Mouse (Mus musculus): Measurements from ENCODE around the gene Gm4985. TPM values are rescaled to one million over a fixed set of nuclear protein-coding genes. Genes with fewer than 3 reads are reported as not detected.
"Not testable (repeated sequence)": the region's sequence is repeated elsewhere in the genome, so short reads cannot be mapped to it uniquely, and the experiment has no call there.

Gene Gm4985
- polyA plus RNA-seq (2014; fragmentation: Nextera tagmentation; extraction: Ambion mirVana), result not detected in 2 replicates

DNA sequence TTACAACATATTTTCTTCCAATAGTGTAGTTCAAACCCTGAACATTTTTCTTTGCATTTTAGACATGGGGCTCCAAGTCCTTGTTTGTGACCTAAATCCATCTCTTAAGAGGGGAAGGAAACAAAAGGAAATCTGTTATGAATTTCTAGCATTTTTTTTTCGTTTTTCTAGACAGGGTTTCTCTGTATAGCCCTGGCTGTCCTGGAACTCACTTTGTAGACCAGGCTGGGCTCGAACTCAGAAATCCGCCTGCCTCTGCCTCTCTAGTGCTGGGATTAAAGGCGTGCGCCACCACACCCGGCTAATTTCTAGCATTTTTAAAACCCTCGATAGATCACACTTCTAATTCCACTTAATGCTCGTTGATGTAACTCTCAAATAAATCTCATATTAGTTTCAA lies at the start of gene Gm4985:
Gene Gm4985, minus strand, starts transcription at position 101 of the 400 bp plus-strand sequence.
- H3K4me2 ChIP-seq (ENCODE audit: low read depth, low read length); H3K27me3 ChIP-seq (ENCODE audit: control insufficient read depth, insufficient read depth, low read length); H3K9me3 ChIP-seq (ENCODE audit: control insufficient read depth, low read length); H3K9ac ChIP-seq (replicated peaks; ENCODE audit: low read depth, low read length); ATAC-seq (ENCODE audit: low read depth); H3K4me3 ChIP-seq (ENCODE audit: low read depth, low read length); H3K27ac ChIP-seq (ENCODE audit: low read depth, low read length); H3K4me1 ChIP-seq (ENCODE audit: control insufficient read depth, insufficient read depth, low read length); H3K36me3 ChIP-seq (ENCODE audit: control insufficient read depth, insufficient read depth, low read length): not testable (repeated sequence)
- WGBS, result 87% methylated on average over 8 of the region's 8 CpGs

GRCm38 (mm10) chrX:23954161-23954560 lies 4.6 kb downstream of the Gm4985 start:
- Histone ChIP-seq H3K9ac (replicated peaks; ENCODE audit: low read depth, low read length) (no peak overlapping the region), H3K9me3 (ENCODE audit: control insufficient read depth, low read length) (no peaks in the 10 kb centered on the region), H3K4me1 (ENCODE audit: control insufficient read depth, insufficient read depth, low read length) (no peaks in the 10 kb centered on the region), H3K36me3 (ENCODE audit: control insufficient read depth, insufficient read depth, low read length) (no peaks in the 10 kb centered on the region), H3K4me3 (ENCODE audit: low read depth, low read length) (no peak overlapping the region), H3K27me3 (ENCODE audit: control insufficient read depth, insufficient read depth, low read length) (no peaks in the 10 kb centered on the region), H3K4me2 (ENCODE audit: low read depth, low read length) (no peak overlapping the region), H3K27ac (ENCODE audit: low read depth, low read length) (no peak overlapping the region)
- no peak for ATAC-seq (ENCODE audit: low read depth)
- WGBS, result 65% methylated on average over 2 of the region's 2 CpGs

Small RNA genes within 50 kb of the gene (microRNA-seq; reads per million reads assigned to microRNA genes)
- not detected for gene Gm25299

Other genes with a start within 250 kb of the Gm4985 start
- not detected in 2 replicates for gene Gm4907, start 76.4 kb downstream of the Gm4985 start, polyA plus RNA-seq (2014; fragmentation: Nextera tagmentation; extraction: Ambion mirVana)

All from neural tube, embryonic 14.5 days (tissue).